Mouse (Mus musculus) ES-Bruce4 (cell line): Measurements from ENCODE around the gene Mcm8. TPM values are rescaled to one million over a fixed set of nuclear protein-coding genes. Genes with fewer than 3 reads are reported as not detected.

Experiments used
- H3K27ac ChIP-seq: 2 replicates; pipeline ENCODE4 v1.5.1; 2012; ENCODE audit warnings: low read length, inconsistent platforms; ENCODE audit not compliant: insufficient read depth
- H3K27me3 ChIP-seq: 2 replicates; pipeline ENCODE4 v1.6.1; 2012; ENCODE audit warnings: mild to moderate bottlenecking, low read length, inconsistent platforms; ENCODE audit not compliant: control insufficient read depth, poor library complexity, insufficient read depth, severe bottlenecking
- H3K36me3 ChIP-seq: 2 replicates; pipeline ENCODE4 v1.6.1; 2012; ENCODE audit warnings: inconsistent platforms, mild to moderate bottlenecking, low read length, moderate library complexity; ENCODE audit not compliant: control insufficient read depth, poor library complexity, insufficient read depth, severe bottlenecking
- H3K4me1 ChIP-seq: one replicate; pipeline ENCODE4 v1.8.1; 2011; ENCODE audit warnings: low read length; ENCODE audit not compliant: control insufficient read depth, insufficient read depth
- H3K4me3 ChIP-seq: 2 replicates; pipeline ENCODE4 v1.5.1; 2011; ENCODE audit warnings: low read depth, mild to moderate bottlenecking, low read length
- H3K9ac ChIP-seq: 2 replicates; pipeline ENCODE4 v1.6.1; 2012; ENCODE audit warnings: low read depth, mild to moderate bottlenecking, inconsistent platforms; ENCODE audit not compliant: poor library complexity, severe bottlenecking
- H3K9me3 ChIP-seq: replicated peaks from 2 replicates; pipeline ENCODE4 v1.6.1; 2012; ENCODE audit warnings: mild to moderate bottlenecking, low read length, inconsistent platforms; ENCODE audit not compliant: control insufficient read depth, poor library complexity, insufficient read depth, severe bottlenecking
- CTCF ChIP-seq: IDR thresholded peaks from one replicate; pipeline ENCODE4 v1.8.1; 2011; ENCODE audit warnings: low read depth, low read length
- EP300 ChIP-seq: IDR thresholded peaks from 2 replicates; pipeline ENCODE4 v1.6.1; 2011; ENCODE audit warnings: low read depth, low read length; ENCODE audit not compliant: insufficient read depth
- POLR2A ChIP-seq: IDR thresholded peaks from one replicate; pipeline ENCODE4 v1.8.1; 2011; ENCODE audit warnings: low read length; ENCODE audit not compliant: insufficient read depth
- polyA plus RNA-seq: library from polyadenylated mRNA; stranded (reverse); fragments of >200 nt; gene quantifications from 2 replicates; pipeline ENCODE4 v1.2.4, GENCODE M21; 2011; ENCODE audit warnings: low read depth; ENCODE audit not compliant: missing spikeins, insufficient read depth, insufficient read length

Gene Mcm8
- polyA plus RNA-seq, 1 experiment = 42.0 TPM

GRCm38 (mm10) chr2:132793441-132794203 is 22.3 kb upstream of the Mcm8 start:
- Histone ChIP-seq H3K27me3 (no peaks in the 10 kb centered on the region), H3K27ac (no peak overlapping the region), H3K4me1 (no peaks in the 10 kb centered on the region), H3K36me3 (no peaks in the 10 kb centered on the region), H3K9me3 (no peaks in the 10 kb centered on the region), H3K9ac (no peak overlapping the region), H3K4me3 (no peak overlapping the region)
- TF ChIP-seq POLR2A (no peak), EP300 (no peak)

GRCm38 (mm10) chr2:132794204-132794586 is 21.7 kb upstream of the Mcm8 start:
- Histone ChIP-seq H3K27ac (no peak overlapping the region), H3K36me3 (no peaks in the 10 kb centered on the region), H3K9me3 (no peaks in the 10 kb centered on the region), H3K4me1 (no peaks in the 10 kb centered on the region), H3K9ac (no peak overlapping the region), H3K27me3 (no peaks in the 10 kb centered on the region), H3K4me3 (no peak overlapping the region)
- TF ChIP-seq POLR2A (no peak), EP300 (no peak), CTCF (no peak)

GRCm38 (mm10) chr2:132802976-132803375 is 13.0 kb upstream of the Mcm8 start:
- no peak overlapping the region for H3K27ac ChIP-seq
- TF ChIP-seq EP300 = no peak
- H3K9ac ChIP-seq = no peak overlapping the region
- H3K36me3 ChIP-seq = peaks cover 34% of the 10 kb centered on the region
- no peaks in the 10 kb centered on the region for H3K4me1 ChIP-seq
- no peaks in the 10 kb centered on the region for H3K27me3 ChIP-seq
- no peak overlapping the region for H3K4me3 ChIP-seq
- peaks cover 27% of the 10 kb centered on the region for H3K9me3 ChIP-seq

DNA sequence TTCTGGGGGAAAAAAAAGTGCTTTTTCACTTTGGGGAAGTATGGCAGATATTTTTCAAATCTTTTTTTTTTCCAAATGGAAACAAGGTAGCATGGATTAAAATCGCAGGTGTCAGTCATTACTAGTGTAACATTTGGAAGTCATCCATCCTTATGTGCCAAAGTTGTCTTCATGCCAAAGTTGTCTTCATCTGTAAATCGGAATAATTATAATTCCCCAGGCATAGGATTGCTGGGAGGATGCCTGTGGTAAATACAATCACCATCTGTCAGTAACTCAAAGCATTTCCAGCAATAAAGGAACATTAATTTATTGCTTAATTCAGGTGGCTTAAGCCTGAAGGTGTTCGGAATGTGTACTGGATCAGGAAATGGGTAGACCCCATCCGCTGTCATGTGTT is 25.1 kb downstream of the Mcm8 start:
- Histone ChIP-seq H3K27me3 (no peaks in the 10 kb centered on the region), H3K9ac (no peak overlapping the region), H3K36me3 (peaks cover 31% of the 10 kb centered on the region), H3K9me3 (no peaks in the 10 kb centered on the region), H3K4me3 (no peak overlapping the region), H3K4me1 (no peaks in the 10 kb centered on the region), H3K27ac (no peak overlapping the region)
- no peak for TF ChIP-seq EP300
- TF ChIP-seq POLR2A = no peak
- TF ChIP-seq CTCF = no peak

- Histone ChIP-seq H3K9me3 (no peaks in the 10 kb centered on the region), H3K9ac (peak within 1 kb of the TSS; percentile 72), H3K4me3 (peak within 1 kb of the TSS; percentile 82), H3K27ac (no peak within 1 kb of the TSS), H3K27me3 (no peaks in the 10 kb centered on the region), H3K36me3 (peaks cover 5% of the 10 kb centered on the region), H3K4me1 (peaks cover 3% of the 10 kb centered on the region)
- peak; percentile 53 for TF ChIP-seq POLR2A
- TF ChIP-seq CTCF = peak; percentile 93
- 0 out of 2 replicates have a peak, but pooled peaks have one; percentile 27 for TF ChIP-seq EP300
Measured at GRCm38 (mm10) chr2:132846407-132847358, 30.7 kb downstream of the Mcm8 start, which contains the start of gene Crls1. TSS of gene Crls1 (plus strand) at chr2:132846666.

DNA sequence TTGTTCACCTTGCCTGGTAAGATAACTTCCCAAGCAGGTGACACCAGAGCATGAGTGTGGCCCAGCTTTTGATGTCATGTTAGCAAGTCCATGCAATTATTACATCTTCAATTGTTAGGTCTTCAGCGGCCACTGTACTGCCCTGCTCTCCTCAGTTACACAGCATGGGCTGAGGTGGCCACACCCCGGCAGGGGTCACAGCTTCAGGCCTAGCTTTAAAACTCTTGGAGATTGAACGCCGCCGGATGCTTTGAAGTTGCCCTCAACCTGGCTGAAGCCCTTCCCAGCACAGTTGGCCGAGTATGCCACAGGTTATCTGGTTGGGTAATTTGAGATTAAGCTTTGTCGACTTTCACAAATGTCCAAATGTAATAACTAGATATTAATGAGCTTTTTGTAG is 31.6 kb downstream of the Mcm8 start:
- H3K27me3 ChIP-seq = no peaks in the 10 kb centered on the region
- H3K36me3 ChIP-seq = peaks cover 3% of the 10 kb centered on the region; the same call in 1 of the 2 replicates
- H3K27ac ChIP-seq = no peak overlapping the region
- peak overlapping the region; percentile 72 for H3K9ac ChIP-seq
- no peaks in the 10 kb centered on the region for H3K9me3 ChIP-seq
- H3K4me1 ChIP-seq = peaks cover 3% of the 10 kb centered on the region
- peak overlapping the region; percentile 82 for H3K4me3 ChIP-seq
- TF ChIP-seq POLR2A (no peak), EP300 (no peak), CTCF (no peak)
